Comparison of ENCODE assay signal across 23 mouse cellular contexts in the genomic region with DNA sequence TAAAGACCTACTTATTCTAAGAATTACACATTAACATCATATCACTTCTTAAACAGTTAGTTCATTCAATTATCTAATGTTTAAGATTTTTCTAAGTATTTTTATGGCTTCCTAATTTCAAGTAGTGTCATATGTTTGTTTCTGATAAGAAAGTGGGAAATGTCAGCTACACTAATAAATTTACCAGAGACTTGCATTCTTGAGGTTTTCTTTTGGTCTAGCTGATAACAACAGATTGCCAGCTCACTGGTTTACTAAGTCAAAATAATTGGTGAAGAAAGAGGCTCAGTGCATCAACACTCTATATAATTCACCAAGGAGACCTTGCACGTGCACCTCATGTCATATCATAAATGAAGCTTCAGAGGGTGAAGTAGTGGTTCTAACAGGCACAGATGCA. TPM values are rescaled to one million over a fixed set of nuclear protein-coding genes. Genes with fewer than 3 reads are reported as not detected.
A peak's percentile ranks its signal among the peaks of the same experiment; 100 is the strongest.
DNase-seq lines count a peak whose midpoint lies in the region; ATAC-seq and TF ChIP-seq lines count a peak whose summit lies in the region.
"Had no signal": no experiment of that assay in that cellular context is flagged by ENCODE, and none has a peak within 500 bp of the region (broad histone marks: within the 10 kb centered on the region; RNA-seq: fewer than 3 reads in every experiment).

No protein-coding gene starts in this region.

- peak; percentile 38 for DNase-seq in G1E (ENCODE audit: low spot score)
- DNase-seq in MEL-GATA-1-ER (ENCODE audit: extremely low read depth, low read depth): peak; percentile 74
- DNase-seq in T-cell, adult 2 months (ENCODE audit: low spot score): no peak
- no peak for DNase-seq in kidney, adult 11 months
- no peak for DNase-seq in adrenal gland, postnatal 36 days
- DNase-seq: adrenal gland, postnatal 10 days; cerebellum, adult 11 months; cerebellum, adult 8-10 months; cerebellum, postnatal 10 days; gastrocnemius, postnatal 25 days; heart, adult 18-20 months; heart, postnatal 10 days; heart, postnatal 36 days; kidney, adult 18-20 months had no signal

- no peak overlapping the region for H3K4me3 ChIP-seq in G1E (ENCODE audit: low read depth, low read length)
- H3K4me3 ChIP-seq: embryonic facial prominence, embryonic 12.5 days; embryonic facial prominence, embryonic 15.5 days; heart, embryonic 12.5 days; heart, embryonic 15.5 days; hindbrain, embryonic 15.5 days; intestine, embryonic 15.5 days had no signal

- peak; percentile 93 for ATAC-seq in G1E (ENCODE audit: extremely low read depth, insufficient number of reproducible peaks, low FRiP score, poor library complexity, severe bottlenecking)
- ATAC-seq in megakaryocyte progenitor cell, adult 5-6 weeks (replicated peaks; ENCODE audit: poor library complexity): peak; percentile 57
- ATAC-seq: forebrain, embryonic 14.5 days; intestine, embryonic 15.5 days had no signal

- TF ChIP-seq CTCF in G1E (IDR thresholded peaks at IDR 0.05; ENCODE audit: low read depth, low read length): no peak

- H3K4me1 ChIP-seq in G1E (ENCODE audit: insufficient read depth, low read depth, low read length): peaks cover 42% of the 10 kb centered on the region
- H3K4me1 ChIP-seq: embryonic facial prominence, embryonic 12.5 days; embryonic facial prominence, embryonic 15.5 days; hindbrain, embryonic 15.5 days; intestine, embryonic 15.5 days had no signal

- peaks cover 33% of the 10 kb centered on the region for H3K36me3 ChIP-seq in G1E (replicated peaks)
- H3K36me3 ChIP-seq: heart, embryonic 15.5 days; hindbrain, embryonic 15.5 days; intestine, embryonic 15.5 days had no signal

- peaks cover 11% of the 10 kb centered on the region for H3K9me3 ChIP-seq in G1E (replicated peaks)
- H3K9me3 ChIP-seq: embryonic facial prominence, embryonic 15.5 days; hindbrain, embryonic 15.5 days; intestine, embryonic 15.5 days had no signal

- H3K27me3 ChIP-seq in G1E (ENCODE audit: insufficient read depth, low read length): peaks cover 6% of the 10 kb centered on the region
- H3K27me3 ChIP-seq: embryonic facial prominence, embryonic 12.5 days; embryonic facial prominence, embryonic 15.5 days; heart, embryonic 12.5 days; heart, embryonic 15.5 days; hindbrain, embryonic 15.5 days; intestine, embryonic 15.5 days had no signal

RNA-seq across cellular contexts. Expression of gene Gfi1, which starts 42.4 kb away (rescaled TPM):
- total RNA-seq in G1E (2014; fragmentation: Nextera tagmentation) (not detected in 2 replicates), G1E (2017) (0.27 and 0.41 TPM in 2 replicates)
- polyA plus RNA-seq in G1E (2012): 2.0 and 2.5 TPM in 2 replicates
- 45.2 and 47.9 TPM in 2 replicates for total RNA-seq in megakaryocyte progenitor cell, adult 5-6 weeks (2015)
- total RNA-seq in megakaryocyte progenitor cell, adult 5-6 weeks (2017): 57.9 and 61.6 TPM in 2 replicates
- under 1 TPM in 1 of 2 experiments, not detected in 1; 0.20 TPM for total RNA-seq in adrenal gland, postnatal 36 days (2021)
- total RNA-seq: gastrocnemius, adult 8-10 months; heart, postnatal 36 days had no signal
- polyA plus RNA-seq: forebrain, embryonic 14.5 days; hindbrain, embryonic 15.5 days had no signal

Comparison
In these comparisons a context has a peak if more than half of its experiments do, and no peak if none do; other contexts are left out.
1. DNase-seq: peak in G1E (single experiment) and MEL-GATA-1-ER (single experiment); none in T-cell, adult 2 months (single experiment), kidney, adult 11 months (single experiment) and adrenal gland, postnatal 36 days (0 of 2).
2. RNA of gene Gfi1, which starts 42.4 kb away (total RNA-seq): 45.2 to 61.6 TPM in megakaryocyte progenitor cell, adult 5-6 weeks; 0.27 to 0.41 TPM in G1E and 0.20 TPM in adrenal gland, postnatal 36 days; every median in the first group is over 10 times any median in the second.